Mouse (Mus musculus) ES-Bruce4 (cell line): Measurements from ENCODE around the gene Tcl1b5.

ENCODE experiments used
- CTCF ChIP-seq: IDR thresholded peaks from one replicate; pipeline ENCODE4 v1.8.1; 2011; ENCODE audit warnings: low read depth, low read length
- EP300 ChIP-seq: IDR thresholded peaks from 2 replicates; pipeline ENCODE4 v1.6.1; 2011; ENCODE audit warnings: low read depth, low read length; ENCODE audit not compliant: insufficient read depth
- POLR2A ChIP-seq: IDR thresholded peaks from one replicate; pipeline ENCODE4 v1.8.1; 2011; ENCODE audit warnings: low read length; ENCODE audit not compliant: insufficient read depth

DNA sequence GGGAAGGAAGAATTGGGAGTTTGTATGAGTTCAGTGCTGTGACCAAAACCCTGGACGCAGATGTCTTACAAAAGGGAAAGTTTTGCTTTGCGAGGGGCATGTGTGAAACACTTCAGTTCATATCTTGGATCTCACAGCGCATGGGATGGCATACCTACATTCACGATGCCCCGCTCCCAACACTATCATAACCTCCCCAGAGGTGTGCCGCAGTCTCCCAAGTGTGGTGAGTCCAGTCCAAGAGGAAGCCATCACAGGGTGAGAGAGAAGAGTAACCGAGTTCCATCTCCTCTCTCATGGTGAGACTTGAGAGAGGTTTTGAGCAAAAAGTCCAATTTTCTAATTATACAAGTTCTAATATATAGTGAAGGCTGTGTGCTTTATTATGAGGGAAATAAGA, 33.1 kb downstream of the Tcl1b5 start:
- TF ChIP-seq CTCF (no peak), POLR2A (no peak), EP300 (no peak)
